Mouse (Mus musculus) thymus, adult 2 months (tissue): ENCODE results near the gene Mmaa.

ENCODE experiments used
- CTCF ChIP-seq: fragments of 200-500 bp; IDR thresholded peaks from 2 replicates; pipeline ENCODE4 v1.5.1; 2012; ENCODE audit warnings: mild to moderate bottlenecking, control low read depth, low read length, moderate library complexity, borderline replicate concordance; ENCODE audit not compliant: control insufficient read depth, poor library complexity, insufficient read depth; ENCODE audit errors: extremely low read depth
- POLR2A ChIP-seq: fragments of 200-500 bp; IDR thresholded peaks from 2 replicates; pipeline ENCODE4 v1.6.1; 2012; ENCODE audit warnings: mild to moderate bottlenecking, low read length, control low read depth, moderate library complexity; ENCODE audit not compliant: control insufficient read depth, poor library complexity, insufficient read depth; ENCODE audit errors: extremely low read depth

- TF ChIP-seq POLR2A (no peak), CTCF (no peak)
Observed at GRCm38 (mm10) chr8:79222106-79222751, 72.5 kb downstream of the Mmaa start.
